Mouse (Mus musculus): ENCODE measurements around the gene Tmprss3.

Tmprss3 gene

GRCm38 (mm10) chr17:31195207-31195606 lies 3.6 kb downstream of the Tmprss3 start:
- DNase-seq (ENCODE audit: low spot score in 2 of 2), result no peak

- DNase-seq (ENCODE audit: low spot score in 2 of 2), result no peak
Observed at GRCm38 (mm10) chr17:31193360-31193759, 5.4 kb downstream of the Tmprss3 start.

- no peak for DNase-seq (ENCODE audit: low spot score in 2 of 2)
Observed at GRCm38 (mm10) chr17:31192663-31193062, 6.1 kb downstream of the Tmprss3 start.

- DNase-seq (ENCODE audit: low spot score in 2 of 2), result no peak
Observed at GRCm38 (mm10) chr17:31191825-31192224, 7.0 kb downstream of the Tmprss3 start.

- peak; percentile 54 to 71 for DNase-seq (ENCODE audit: low spot score in 2 of 2)
Observed at GRCm38 (mm10) chr17:31187370-31187769, 11.4 kb downstream of the Tmprss3 start.

GRCm38 (mm10) chr17:31184269-31184990 lies 14.3 kb downstream of the Tmprss3 start:
- DNase-seq (ENCODE audit: low spot score in 2 of 2), result no peak

GRCm38 (mm10) chr17:31183180-31183974 lies 15.4 kb downstream of the Tmprss3 start:
- DNase-seq (ENCODE audit: low spot score in 2 of 2), result no peak

GRCm38 (mm10) chr17:31181490-31181889 lies 17.3 kb downstream of the Tmprss3 start:
- no peak for DNase-seq (ENCODE audit: low spot score in 2 of 2)

- no peak for DNase-seq (ENCODE audit: low spot score in 2 of 2)
Observed at GRCm38 (mm10) chr17:31176321-31176720, 22.5 kb downstream of the Tmprss3 start.

- DNase-seq (ENCODE audit: low spot score in 2 of 2), result no peak
Observed at GRCm38 (mm10) chr17:31169796-31170195, 29.0 kb downstream of the Tmprss3 start.

- no peak for DNase-seq (ENCODE audit: low spot score in 2 of 2)
Observed at GRCm38 (mm10) chr17:31165127-31165526, 33.6 kb downstream of the Tmprss3 start, which contains the start of gene Tff1. TSS of gene Tff1 (minus strand) at chr17:31165277.

- DNase-seq (ENCODE audit: low spot score in 2 of 2), result no peak
Observed at GRCm38 (mm10) chr17:31163821-31164220, 35.0 kb downstream of the Tmprss3 start.

GRCm38 (mm10) chr17:31162607-31163006 lies 36.2 kb downstream of the Tmprss3 start:
- DNase-seq (ENCODE audit: low spot score in 2 of 2), result no peak

- DNase-seq (ENCODE audit: low spot score in 2 of 2), result no peak
Observed at GRCm38 (mm10) chr17:31160291-31160690, 38.5 kb downstream of the Tmprss3 start.

GRCm38 (mm10) chr17:31157921-31158320 lies 40.9 kb downstream of the Tmprss3 start:
- DNase-seq (ENCODE audit: low spot score in 2 of 2), result no peak

GRCm38 (mm10) chr17:31153785-31154184 lies 45.0 kb downstream of the Tmprss3 start:
- DNase-seq (ENCODE audit: low spot score in 2 of 2), result no peak

- DNase-seq (ENCODE audit: low spot score in 2 of 2), result no peak
Observed at GRCm38 (mm10) chr17:31152966-31153499, 45.7 kb downstream of the Tmprss3 start.

- DNase-seq (ENCODE audit: low spot score in 2 of 2), result no peak
Observed at GRCm38 (mm10) chr17:31152512-31152911, 46.3 kb downstream of the Tmprss3 start.

GRCm38 (mm10) chr17:31145998-31146397 lies 52.8 kb downstream of the Tmprss3 start:
- DNase-seq (ENCODE audit: low spot score in 2 of 2), result no peak

GRCm38 (mm10) chr17:31144040-31145037 lies 54.4 kb downstream of the Tmprss3 start, which contains the start of gene Tff2:
TSS of gene Tff2 (minus strand) at chr17:31144282.
- no peak for DNase-seq (ENCODE audit: low spot score in 2 of 2)

GRCm38 (mm10) chr17:31142116-31142515 lies 56.7 kb downstream of the Tmprss3 start:
- no peak for DNase-seq (ENCODE audit: low spot score in 2 of 2)

All from urinary bladder, postnatal 4 days (tissue).